In genomic region chr6:90941257-90941656, GRCm38 (mm10) we compare ENCODE assay signal across 15 mouse cellular contexts. TPM values are rescaled to one million over a fixed set of nuclear protein-coding genes. Genes with fewer than 3 reads are reported as not detected.
DNase-seq lines count a peak whose midpoint lies in the region; ATAC-seq lines count a peak whose summit lies in the region.
"Had no signal": no experiment of that assay in that cellular context is flagged by ENCODE, and none has a peak within 500 bp of the region (broad histone marks: within the 10 kb centered on the region; RNA-seq: fewer than 3 reads in every experiment).

No protein-coding gene starts in this region.

- H3K27ac ChIP-seq in liver, embryonic 16.5 days (ENCODE audit: low read length) = no peak overlapping the region
- H3K27ac ChIP-seq: forebrain, embryonic 12.5 days; limb, embryonic 12.5 days; neural tube, embryonic 13.5 days had no signal

- no peak overlapping the region for H3K9ac ChIP-seq in liver, embryonic 16.5 days (ENCODE audit: low read depth, low read length)
- H3K9ac ChIP-seq: forebrain, embryonic 12.5 days; heart, embryonic 12.5 days; limb, embryonic 12.5 days; neural tube, embryonic 13.5 days had no signal

- no peak overlapping the region for H3K4me3 ChIP-seq in liver, embryonic 16.5 days (ENCODE audit: low read depth, low read length)
- H3K4me3 ChIP-seq: forebrain, embryonic 12.5 days; heart, embryonic 12.5 days; limb, embryonic 12.5 days; neural tube, embryonic 13.5 days had no signal

- ATAC-seq in liver, embryonic 16.5 days (ENCODE audit: low read depth) = 0 out of 2 replicates have a peak, but pooled peaks have one; percentile 39

- DNase-seq in kidney, postnatal 14 days = peak; percentile 44
- no peak for DNase-seq in kidney, adult 18-20 months
- peak; percentile 11 to 35 for DNase-seq in lung, postnatal 4 days
- no peak for DNase-seq in lung, postnatal 25 days (ENCODE audit: low spot score)
- DNase-seq in adrenal gland, adult 8-10 months = peak; percentile 20
- no peak for DNase-seq in cerebellum, postnatal 4 days (ENCODE audit: low spot score in 2 of 2)
- DNase-seq: embryo, embryonic 11 days; heart, postnatal 36 days; thymus, adult 18-20 months had no signal

- no peaks in the 10 kb centered on the region for H3K27me3 ChIP-seq in liver, embryonic 16.5 days (ENCODE audit: control insufficient read depth, insufficient read depth, low read depth, low read length)
- H3K27me3 ChIP-seq: forebrain, embryonic 12.5 days; heart, embryonic 12.5 days; limb, embryonic 12.5 days; neural tube, embryonic 13.5 days had no signal

- no peaks in the 10 kb centered on the region for H3K4me1 ChIP-seq in liver, embryonic 16.5 days (ENCODE audit: control insufficient read depth, low read depth, low read length)

- H3K36me3 ChIP-seq in liver, embryonic 16.5 days (ENCODE audit: control insufficient read depth, insufficient read depth) = no peaks in the 10 kb centered on the region
- H3K36me3 ChIP-seq: forebrain, embryonic 12.5 days; G1E; heart, embryonic 12.5 days; limb, embryonic 12.5 days; neural tube, embryonic 13.5 days had no signal

- H3K9me3 ChIP-seq in liver, embryonic 16.5 days (replicated peaks; ENCODE audit: control insufficient read depth, low read length) = no peaks in the 10 kb centered on the region
- H3K9me3 ChIP-seq: forebrain, embryonic 12.5 days; G1E; heart, embryonic 12.5 days; limb, embryonic 12.5 days; neural tube, embryonic 13.5 days had no signal

- WGBS in liver, embryonic 16.5 days (ENCODE audit: insufficient replicate concordance) = 16% methylated on average over 3 of the region's 3 CpGs

- no peak overlapping the region for H3K4me2 ChIP-seq in liver, embryonic 16.5 days (ENCODE audit: low read depth, low read length)
- H3K4me2 ChIP-seq: forebrain, embryonic 12.5 days; heart, embryonic 12.5 days; limb, embryonic 12.5 days; neural tube, embryonic 13.5 days had no signal

RNA-seq across cellular contexts. Expression of gene Iqsec1, which starts 47.2 kb away (rescaled TPM):
- total RNA-seq in adrenal gland, adult 8-10 months (2022) = 100 to 1,000 TPM; 110 to 149 (median 131) TPM
- 3.1 and 3.6 TPM in 2 replicates for polyA plus RNA-seq in liver, embryonic 16.5 days (2015; fragmentation: Nextera tagmentation; extraction: Ambion mirVana)

Comparison
In these comparisons a context has a peak if more than half of its experiments do, and no peak if none do; other contexts are left out.
1. DNase-seq: peak in kidney, postnatal 14 days (single experiment), lung, postnatal 4 days (2 of 2) and adrenal gland, adult 8-10 months (single experiment); none in kidney, adult 18-20 months (single experiment), lung, postnatal 25 days (single experiment) and cerebellum, postnatal 4 days (0 of 2).